Mouse (Mus musculus): ENCODE results near the gene Rab17. TPM values are rescaled to one million over a fixed set of nuclear protein-coding genes. Genes with fewer than 3 reads are reported as not detected.
A peak's percentile ranks its signal among the peaks of the same experiment; 100 is the strongest.

Gene Rab17
- 3.2 and 5.1 TPM in 2 replicates for total RNA-seq (2017)

GRCm38 (mm10) chr1:90969347-90969784 lies at the start of gene Rab17:
Rab17 (minus strand) TSS chr1:90969661.
- ATAC-seq (replicated peaks; ENCODE audit: low read depth, poor library complexity, severe bottlenecking): peak; percentile 30; the same call in 1 of the 2 replicates

- ATAC-seq (replicated peaks; ENCODE audit: low read depth, poor library complexity, severe bottlenecking): no peak
Measured at GRCm38 (mm10) chr1:91017111-91017758, 47.8 kb upstream of the Rab17 start.

DNA sequence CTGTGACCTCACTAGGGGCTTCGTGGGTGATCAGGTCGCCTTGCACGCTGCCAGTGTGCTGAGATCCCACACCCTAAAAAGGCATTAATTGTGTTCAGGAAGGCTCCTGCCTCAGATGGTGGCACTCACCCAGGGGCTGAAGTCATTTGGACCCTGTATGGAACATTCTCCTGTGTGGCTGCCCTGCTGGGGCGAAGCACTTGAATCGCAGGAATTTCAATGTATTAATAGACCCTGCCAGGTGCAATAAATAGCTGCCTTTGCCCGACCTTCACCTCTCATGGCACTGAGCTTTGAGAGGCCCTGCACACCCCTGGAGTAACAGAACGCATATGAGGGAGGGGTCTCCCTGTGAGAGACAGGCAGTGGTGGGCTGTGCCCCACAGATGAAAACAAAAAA lies 46.1 kb upstream of the Rab17 start:
- no peak for ATAC-seq (replicated peaks; ENCODE audit: low read depth, poor library complexity, severe bottlenecking)

DNA sequence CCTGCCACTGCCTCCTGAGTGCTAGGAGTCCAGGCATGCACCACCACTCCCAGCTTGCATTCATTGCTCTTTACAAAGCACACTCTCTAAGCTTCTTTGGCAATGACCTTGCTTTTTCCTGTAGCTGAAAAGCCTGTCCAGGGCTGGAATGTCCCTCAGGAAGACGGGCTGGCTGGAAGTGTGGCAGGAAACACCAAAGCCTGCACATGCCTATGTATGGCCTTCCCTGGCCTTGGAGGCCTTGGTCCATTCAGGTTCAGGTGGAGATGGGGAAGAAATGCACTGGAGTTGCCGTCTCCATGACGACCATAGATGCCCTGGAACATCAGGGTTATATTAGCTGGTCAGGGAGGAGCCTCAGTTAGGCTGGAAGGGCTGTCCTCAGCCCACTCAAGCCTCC lies 44.3 kb upstream of the Rab17 start:
- ATAC-seq (replicated peaks; ENCODE audit: low read depth, poor library complexity, severe bottlenecking): no peak

- no peak for ATAC-seq (replicated peaks; ENCODE audit: low read depth, poor library complexity, severe bottlenecking)
Measured at GRCm38 (mm10) chr1:91011336-91011735, 41.9 kb upstream of the Rab17 start.

DNA sequence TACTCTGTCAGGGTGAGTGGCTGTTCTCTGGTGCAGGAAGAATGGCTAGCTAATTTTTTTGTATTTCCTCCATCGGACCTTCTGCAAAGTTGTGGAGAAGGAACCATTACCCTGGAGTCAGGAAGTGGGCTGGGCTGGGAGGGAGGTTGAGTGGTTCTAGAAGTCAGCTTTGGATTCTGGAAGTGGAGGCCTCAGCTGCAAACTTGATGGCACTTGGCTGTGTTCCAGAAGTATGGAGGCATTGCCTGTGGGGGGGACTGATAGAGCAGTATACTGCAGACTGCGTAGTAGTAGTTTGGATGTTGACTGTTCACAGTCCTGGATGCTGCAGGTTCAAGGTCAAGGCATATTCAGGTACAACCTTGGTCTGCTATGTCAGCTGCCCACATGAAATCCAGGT lies 41.3 kb upstream of the Rab17 start:
- peak; percentile 19; the same call in 1 of the 2 replicates for ATAC-seq (replicated peaks; ENCODE audit: low read depth, poor library complexity, severe bottlenecking)

DNA sequence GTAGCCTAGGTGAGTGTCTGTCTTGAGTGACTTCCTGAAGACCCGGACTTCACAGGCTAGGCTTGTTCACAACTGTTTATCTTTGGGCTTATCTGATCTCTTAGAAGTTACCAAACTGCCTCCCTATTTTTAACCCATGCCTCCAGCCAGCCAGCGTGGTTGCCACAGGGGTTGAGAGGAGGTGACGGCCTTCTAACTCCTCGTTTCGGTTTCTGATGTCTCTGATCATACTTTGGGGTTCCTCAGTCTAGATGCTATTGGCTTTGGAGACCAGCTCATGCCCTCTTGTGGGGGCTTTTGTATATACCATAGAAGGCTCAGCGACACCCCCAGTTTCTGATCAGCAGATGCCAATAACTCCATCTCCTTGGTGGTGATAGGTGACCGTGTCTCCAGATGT lies 40.8 kb upstream of the Rab17 start:
- ATAC-seq (replicated peaks; ENCODE audit: low read depth, poor library complexity, severe bottlenecking): peak; percentile 68

DNA sequence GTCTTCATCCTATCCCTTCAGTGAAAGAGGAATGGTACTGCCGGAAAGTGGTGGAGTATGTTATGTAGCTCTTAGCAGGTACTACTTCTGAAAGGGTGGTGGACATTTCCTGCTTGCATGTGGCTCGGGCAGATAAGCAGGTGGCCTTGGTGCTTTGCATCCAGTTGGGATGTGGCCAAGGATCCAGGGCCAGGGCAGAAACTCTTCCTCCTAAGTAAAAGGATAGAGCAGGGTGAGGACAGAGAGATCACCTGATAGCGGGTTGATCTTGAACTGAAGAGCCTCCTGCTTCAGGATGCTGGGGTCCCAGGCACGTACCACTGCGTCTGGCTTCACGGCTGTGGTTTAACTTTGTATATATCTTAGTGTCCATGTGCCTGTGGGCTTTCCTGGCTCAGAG lies 39.8 kb upstream of the Rab17 start:
- ATAC-seq (replicated peaks; ENCODE audit: low read depth, poor library complexity, severe bottlenecking): no peak

- no peak for ATAC-seq (replicated peaks; ENCODE audit: low read depth, poor library complexity, severe bottlenecking)
Measured at GRCm38 (mm10) chr1:91008746-91009145, 39.3 kb upstream of the Rab17 start.

DNA sequence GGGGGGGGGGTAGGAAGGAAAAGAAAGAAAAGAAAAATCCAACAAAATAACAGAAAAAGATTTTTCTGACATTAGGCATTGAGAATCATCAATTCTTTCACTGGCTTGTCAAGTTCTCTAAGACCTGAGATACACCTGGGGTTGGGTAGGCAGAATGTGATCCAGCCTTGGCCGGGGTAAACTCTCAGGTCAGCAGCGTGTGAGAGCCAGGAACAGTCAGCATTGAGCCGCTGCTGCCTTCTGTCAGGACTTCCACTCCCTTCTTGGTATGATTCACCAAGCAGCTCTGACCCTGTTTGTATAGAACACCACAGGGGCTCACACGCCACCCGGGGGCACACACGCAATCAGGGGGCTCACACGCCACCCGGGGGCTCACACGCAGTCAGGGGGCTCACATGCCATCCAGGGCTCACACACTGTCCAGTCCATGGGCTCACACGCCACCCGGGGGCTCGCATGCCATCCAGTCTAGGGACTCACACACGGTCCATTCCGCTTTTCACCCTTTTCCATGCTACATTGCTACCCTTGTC lies 38.8 kb upstream of the Rab17 start:
- ATAC-seq (replicated peaks; ENCODE audit: low read depth, poor library complexity, severe bottlenecking): no peak

- ATAC-seq (replicated peaks; ENCODE audit: low read depth, poor library complexity, severe bottlenecking): no peak
Measured at GRCm38 (mm10) chr1:91006708-91007107, 37.2 kb upstream of the Rab17 start.

DNA sequence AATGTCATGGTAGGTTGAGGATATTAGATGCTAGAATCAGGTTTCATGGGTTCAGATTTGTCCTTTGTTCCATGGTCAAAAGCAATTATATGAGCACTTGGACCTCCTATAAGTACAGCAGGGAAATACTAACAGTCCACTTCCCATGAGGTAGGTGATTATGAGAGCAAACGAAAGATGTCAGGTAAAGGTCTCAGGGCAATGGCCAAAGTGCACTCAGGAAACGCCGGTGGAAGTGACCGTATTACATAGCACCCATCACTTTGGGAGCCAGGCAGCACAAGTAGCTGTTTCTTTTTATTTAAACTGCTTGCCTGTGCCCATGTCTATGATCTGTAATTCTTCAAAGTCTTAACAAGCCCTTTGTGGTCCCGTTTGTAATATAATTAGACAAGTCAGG lies 36.6 kb upstream of the Rab17 start:
- no peak for ATAC-seq (replicated peaks; ENCODE audit: low read depth, poor library complexity, severe bottlenecking)

DNA sequence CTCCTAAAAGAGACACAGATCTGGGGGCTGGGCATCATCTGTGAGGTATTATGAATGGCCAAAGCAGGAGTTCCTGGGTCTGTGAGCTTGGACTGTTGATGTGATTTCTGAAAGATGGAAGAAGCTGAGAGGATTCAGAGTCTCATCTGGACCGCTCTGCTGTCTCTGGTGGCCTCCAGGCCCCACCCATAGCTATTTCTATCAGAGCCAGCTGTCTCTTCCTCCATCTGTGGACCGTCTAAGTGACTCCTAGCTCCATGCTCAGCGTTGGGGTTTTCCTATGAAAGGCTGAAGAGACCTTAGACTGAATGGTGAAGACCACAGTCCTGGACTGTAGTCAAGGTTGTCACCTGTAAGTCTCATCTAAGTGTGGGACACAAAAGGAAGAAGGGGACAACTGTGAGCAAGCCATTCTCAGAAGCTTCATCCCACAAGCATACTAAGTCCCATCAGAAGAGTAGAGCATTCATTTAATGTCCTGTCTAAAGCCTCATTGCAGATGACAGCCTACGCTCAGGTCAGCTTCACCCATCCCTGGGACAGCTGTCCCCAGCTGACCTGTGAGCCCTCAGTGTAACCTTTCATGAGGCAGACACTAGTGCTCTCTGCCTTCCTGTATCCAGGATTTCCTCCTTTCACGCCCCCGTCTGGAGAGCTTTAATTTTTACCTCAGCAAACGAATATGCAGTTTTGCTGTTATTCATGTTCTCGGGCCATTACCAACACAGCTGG lies 34.2 kb upstream of the Rab17 start:
- no peak for ATAC-seq (replicated peaks; ENCODE audit: low read depth, poor library complexity, severe bottlenecking)

DNA sequence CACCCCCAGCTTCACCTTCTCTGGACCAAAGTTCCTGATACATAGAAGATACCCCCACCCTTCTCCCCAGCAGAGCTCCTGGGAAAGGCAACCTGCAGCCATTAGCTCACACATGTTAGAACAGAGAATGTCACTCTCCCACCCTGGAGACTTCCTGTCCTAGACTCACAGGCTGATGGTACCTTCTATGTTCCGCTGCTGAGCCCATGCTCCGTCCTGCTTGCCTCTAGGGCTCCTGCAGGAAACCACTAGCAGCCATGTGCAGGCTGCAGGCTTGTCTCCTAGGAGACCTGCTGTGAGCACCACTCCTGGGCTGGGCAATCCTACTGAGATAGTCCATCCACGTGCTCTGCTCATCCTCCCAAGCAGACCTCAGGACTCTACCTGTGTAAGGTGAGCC lies 33.2 kb upstream of the Rab17 start:
- no peak for ATAC-seq (replicated peaks; ENCODE audit: low read depth, poor library complexity, severe bottlenecking)

DNA sequence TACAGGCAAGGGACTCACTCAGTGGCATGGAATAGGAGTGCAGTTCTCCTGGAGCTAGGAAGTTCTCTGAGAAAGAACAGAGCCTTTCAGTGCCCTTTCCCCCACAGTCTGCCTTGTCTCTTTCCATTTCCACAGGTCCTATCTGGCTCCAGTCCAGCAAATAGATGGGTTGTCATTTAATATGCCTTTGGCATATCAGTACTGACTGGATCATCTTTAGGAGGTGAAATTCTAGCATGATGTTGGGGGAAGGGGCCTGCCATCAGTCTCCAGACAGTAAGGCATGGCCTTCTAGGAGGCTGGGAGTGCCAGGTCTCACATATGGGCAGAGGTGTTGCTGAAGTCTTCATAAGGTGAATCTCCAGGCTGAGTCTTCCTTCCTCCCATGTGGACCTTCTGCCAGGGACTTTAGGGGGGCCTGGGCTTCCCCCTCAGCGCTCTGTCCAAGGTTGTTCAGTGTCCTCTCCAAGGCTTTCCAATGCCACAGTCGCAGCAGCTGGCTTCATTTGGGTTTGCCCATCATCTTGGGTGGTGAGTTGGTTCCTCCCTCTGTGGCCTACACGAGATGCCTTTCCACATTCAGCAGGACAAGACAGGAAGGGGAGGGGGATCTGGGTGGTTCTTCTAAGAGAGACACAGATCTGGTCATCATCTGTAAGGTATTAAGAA lies 32.5 kb upstream of the Rab17 start:
- no peak for ATAC-seq (replicated peaks; ENCODE audit: low read depth, poor library complexity, severe bottlenecking)

- no peak for ATAC-seq (replicated peaks; ENCODE audit: low read depth, poor library complexity, severe bottlenecking)
Measured at GRCm38 (mm10) chr1:91001101-91001500, 31.6 kb upstream of the Rab17 start.

DNA sequence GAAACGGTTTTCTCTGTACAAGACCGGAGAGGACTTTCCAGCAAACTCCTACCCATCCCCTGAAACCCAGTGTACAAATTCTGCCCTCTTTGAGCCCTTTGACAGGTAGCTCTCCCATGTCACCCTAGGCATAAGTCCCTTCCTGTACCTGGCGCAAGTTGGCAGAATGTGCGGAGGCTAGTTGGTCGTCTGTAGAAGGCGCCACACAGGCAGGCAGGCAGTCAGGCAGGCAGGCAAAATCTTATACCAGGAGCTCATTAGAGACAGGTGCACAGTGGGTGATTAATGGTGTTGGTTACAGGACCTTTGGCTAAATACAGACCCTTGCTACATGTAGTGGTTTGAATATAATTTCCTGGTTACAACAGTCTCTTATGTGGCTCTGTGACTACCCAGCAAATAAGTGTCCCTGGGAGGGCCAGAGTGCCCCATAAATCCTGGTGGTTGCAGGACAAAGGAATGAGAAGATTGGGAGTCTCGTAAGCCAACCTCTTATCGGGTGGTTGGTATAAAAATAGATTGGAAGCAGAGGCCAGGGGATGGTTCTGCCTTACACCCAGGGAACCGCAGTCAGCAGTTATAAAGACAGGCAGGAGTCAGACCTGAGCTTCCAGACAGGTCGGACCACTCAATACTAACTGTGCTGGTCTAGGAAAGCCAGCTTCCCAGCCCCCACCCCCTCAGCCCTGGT lies 30.6 kb upstream of the Rab17 start:
- ATAC-seq (replicated peaks; ENCODE audit: low read depth, poor library complexity, severe bottlenecking): 0 out of 2 replicates have a peak, but pooled peaks have one; percentile 7

DNA sequence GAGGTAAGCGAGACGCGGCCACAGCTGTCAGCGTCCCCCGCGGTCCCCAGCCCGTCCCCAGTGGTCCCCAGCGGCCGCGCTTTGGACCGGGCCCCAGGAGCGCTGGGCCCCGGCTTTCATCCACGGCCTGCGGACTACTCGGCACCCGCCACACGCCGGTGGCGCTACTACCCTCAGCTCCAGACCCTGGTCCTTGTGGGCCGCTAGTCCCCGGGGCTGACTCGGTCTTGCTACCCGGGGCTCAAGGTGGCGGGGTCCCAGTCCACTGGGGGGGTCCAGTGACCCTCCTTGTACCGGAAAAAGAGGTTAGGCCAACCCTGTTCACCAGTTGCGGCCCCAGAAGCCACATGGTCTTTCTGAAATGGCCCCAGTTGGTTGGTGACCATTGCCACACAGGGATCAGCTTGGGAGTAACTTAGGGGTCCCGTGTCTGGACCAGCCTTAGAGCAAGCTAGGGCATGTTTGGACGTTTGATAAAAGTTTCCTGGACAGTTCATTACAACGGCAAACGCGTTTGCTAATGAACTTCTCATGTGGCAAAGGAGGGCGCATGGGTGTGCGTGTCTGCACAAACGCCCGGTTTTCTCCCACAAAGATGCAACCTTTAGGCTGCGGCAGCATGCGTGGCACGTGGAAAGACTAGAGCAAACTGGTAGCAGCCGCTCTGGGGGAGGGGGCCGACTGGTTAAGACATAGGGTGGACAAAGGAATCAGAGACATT lies 29.6 kb upstream of the Rab17 start:
- peak; percentile 29 for ATAC-seq (replicated peaks; ENCODE audit: low read depth, poor library complexity, severe bottlenecking)

DNA sequence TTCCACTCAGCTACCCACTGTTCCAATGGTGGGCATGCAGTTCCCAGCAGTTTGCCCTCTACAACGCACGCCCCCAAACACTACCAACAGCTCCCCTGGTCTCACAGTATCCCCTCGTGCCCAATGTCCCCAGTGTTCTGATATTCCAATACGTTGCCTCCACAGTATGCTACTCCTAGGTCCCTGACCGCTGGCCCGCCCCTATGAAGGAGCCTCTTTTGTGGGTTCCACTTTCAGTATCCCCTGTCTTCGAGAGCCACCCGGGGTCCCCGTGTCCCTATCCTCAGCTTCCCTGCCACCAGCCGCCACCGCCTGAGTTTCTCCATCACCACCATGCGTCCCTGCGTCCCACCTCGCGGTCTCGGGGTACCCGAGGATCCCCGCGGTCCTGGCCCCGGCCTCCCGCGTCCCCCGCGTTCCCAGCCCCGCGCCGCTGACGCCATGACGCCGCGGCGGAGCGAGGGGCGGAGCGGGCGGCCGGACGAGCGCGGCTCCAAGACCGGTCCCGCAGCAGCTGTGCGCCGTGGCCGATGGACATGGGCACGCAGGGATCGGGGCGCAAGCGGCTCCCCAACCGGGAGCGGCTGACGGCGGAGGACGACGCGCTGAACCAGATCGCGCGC lies 28.9 kb upstream of the Rab17 start, which contains the start of gene Lrrfip1:
TSS of gene Lrrfip1 (plus strand) at position 470 of the 623 bp plus-strand sequence.
- peak; percentile 45 for ATAC-seq (replicated peaks; ENCODE audit: low read depth, poor library complexity, severe bottlenecking)
